Mouse (Mus musculus): ENCODE measurements around the gene Txndc11. TPM values are rescaled to one million over a fixed set of nuclear protein-coding genes. Genes with fewer than 3 reads are reported as not detected.
"Not testable (repeated sequence)": the region's sequence is repeated elsewhere in the genome, so short reads cannot be mapped to it uniquely, and the experiment has no call there.

Txndc11 gene
- polyA plus RNA-seq (2016; fragmentation: Nextera tagmentation; extraction: Ambion mirVana) = 24.0 and 27.0 TPM in 2 replicates

GRCm38 (mm10) chr16:11134348-11135344 lies at the start of gene Txndc11:
Gene Txndc11, minus strand, starts transcription at chr16:11134650.
- H3K27me3 ChIP-seq (ENCODE audit: low read depth, poor library complexity, severe bottlenecking) = no peaks in the 10 kb centered on the region
- H3K4me1 ChIP-seq = peaks cover 30% of the 10 kb centered on the region
- peaks cover 30% of the 10 kb centered on the region for H3K36me3 ChIP-seq
- H3K27ac ChIP-seq (replicated peaks) = peak within 1 kb of the TSS; percentile 93
- H3K9me3 ChIP-seq (replicated peaks) = no peaks in the 10 kb centered on the region
- under 1% methylated on average over 80 of the region's 80 CpGs for WGBS
- peak; percentile 98 for DNase-seq (ENCODE audit: low spot score)
- peak within 1 kb of the TSS; percentile 98 for H3K4me3 ChIP-seq

- no peaks in the 10 kb centered on the region for H3K36me3 ChIP-seq
- no peak for DNase-seq (ENCODE audit: low spot score)
- peaks cover 24% of the 10 kb centered on the region for H3K4me1 ChIP-seq
- 75% methylated on average over 2 of the region's 2 CpGs for WGBS
- peaks cover 14% of the 10 kb centered on the region for H3K27me3 ChIP-seq (ENCODE audit: low read depth, poor library complexity, severe bottlenecking)
- H3K9me3 ChIP-seq (replicated peaks) = peaks cover 5% of the 10 kb centered on the region; the same call in 1 of the 2 replicates
- H3K4me3 ChIP-seq = no peak overlapping the region
- H3K27ac ChIP-seq (replicated peaks) = no peak overlapping the region
Measured at GRCm38 (mm10) chr16:11177404-11177803, 43.0 kb upstream of the Txndc11 start.

GRCm38 (mm10) chr16:11176884-11177244 lies 42.4 kb upstream of the Txndc11 start:
- WGBS = 5% methylated on average over 4 of the region's 4 CpGs
- peak overlapping the region; percentile 92 for H3K27ac ChIP-seq (replicated peaks)
- H3K36me3 ChIP-seq = no peaks in the 10 kb centered on the region

GRCm38 (mm10) chr16:11176208-11176883 lies 41.9 kb upstream of the Txndc11 start, which contains the start of gene Zc3h7a:
Gene Zc3h7a, minus strand, starts transcription at chr16:11176393.
- peak; percentile 90 for DNase-seq (ENCODE audit: low spot score)
- Histone ChIP-seq H3K4me1 (peaks cover 28% of the 10 kb centered on the region), H3K4me3 (peak within 1 kb of the TSS; percentile 91), H3K36me3 (no peaks in the 10 kb centered on the region), H3K27ac (replicated peaks) (peak within 1 kb of the TSS; percentile 92), H3K9me3 (replicated peaks) (peaks cover 5% of the 10 kb centered on the region; the same call in 1 of the 2 replicates), H3K27me3 (ENCODE audit: low read depth, poor library complexity, severe bottlenecking) (peaks cover 14% of the 10 kb centered on the region)
- WGBS = under 1% methylated on average over 57 of the region's 57 CpGs

More at GRCm38 (mm10) chr16:11176884-11177244, 42.4 kb upstream of the Txndc11 start:
- Histone ChIP-seq H3K27me3 (ENCODE audit: low read depth, poor library complexity, severe bottlenecking) (peaks cover 14% of the 10 kb centered on the region), H3K4me1 (peaks cover 26% of the 10 kb centered on the region), H3K9me3 (replicated peaks) (peaks cover 5% of the 10 kb centered on the region; the same call in 1 of the 2 replicates), H3K4me3 (peak overlapping the region; percentile 91)
- DNase-seq (ENCODE audit: low spot score) = no peak

GRCm38 (mm10) chr16:11175489-11176207 lies 41.2 kb upstream of the Txndc11 start:
- DNase-seq (ENCODE audit: low spot score) = peak; percentile 69
- Histone ChIP-seq H3K9me3 (replicated peaks) (peaks cover 5% of the 10 kb centered on the region; the same call in 1 of the 2 replicates), H3K36me3 (no peaks in the 10 kb centered on the region), H3K27me3 (ENCODE audit: low read depth, poor library complexity, severe bottlenecking) (peaks cover 14% of the 10 kb centered on the region), H3K27ac (replicated peaks) (peak overlapping the region; percentile 92), H3K4me1 (peaks cover 28% of the 10 kb centered on the region), H3K4me3 (peak overlapping the region; percentile 91)
- under 1% methylated on average over 72 of the region's 72 CpGs for WGBS

- H3K9me3 ChIP-seq (replicated peaks) = peaks cover 5% of the 10 kb centered on the region; the same call in 1 of the 2 replicates
- H3K27ac ChIP-seq (replicated peaks) = peak overlapping the region; percentile 92
- peaks cover 28% of the 10 kb centered on the region for H3K4me1 ChIP-seq
- no peaks in the 10 kb centered on the region for H3K36me3 ChIP-seq
- peak; percentile 14 for DNase-seq (ENCODE audit: low spot score)
- 19% methylated on average over 9 of the region's 9 CpGs for WGBS
- H3K4me3 ChIP-seq = peak overlapping the region; percentile 91
- peaks cover 14% of the 10 kb centered on the region for H3K27me3 ChIP-seq (ENCODE audit: low read depth, poor library complexity, severe bottlenecking)
Measured at GRCm38 (mm10) chr16:11175100-11175488, 40.6 kb upstream of the Txndc11 start.

GRCm38 (mm10) chr16:11174671-11175081 lies 40.2 kb upstream of the Txndc11 start:
- DNase-seq (ENCODE audit: low spot score) = peak; percentile 66
- peak overlapping the region; percentile 91 for H3K4me3 ChIP-seq
- H3K4me1 ChIP-seq = peaks cover 28% of the 10 kb centered on the region
- WGBS = 12% methylated on average over 10 of the region's 10 CpGs
- H3K27ac ChIP-seq (replicated peaks) = peak overlapping the region; percentile 92
- peaks cover 14% of the 10 kb centered on the region for H3K27me3 ChIP-seq (ENCODE audit: low read depth, poor library complexity, severe bottlenecking)
- H3K36me3 ChIP-seq = no peaks in the 10 kb centered on the region
- peaks cover 5% of the 10 kb centered on the region; the same call in 1 of the 2 replicates for H3K9me3 ChIP-seq (replicated peaks)

GRCm38 (mm10) chr16:11171679-11172078 lies 37.2 kb upstream of the Txndc11 start:
- peaks cover 23% of the 10 kb centered on the region for H3K4me1 ChIP-seq
- DNase-seq (ENCODE audit: low spot score) = no peak
- no peak overlapping the region for H3K27ac ChIP-seq (replicated peaks)
- H3K9me3 ChIP-seq (replicated peaks) = no peaks in the 10 kb centered on the region
- H3K27me3 ChIP-seq (ENCODE audit: low read depth, poor library complexity, severe bottlenecking) = no peaks in the 10 kb centered on the region
- no peaks in the 10 kb centered on the region for H3K36me3 ChIP-seq
- H3K4me3 ChIP-seq = no peak overlapping the region
- WGBS = 93% methylated on average over 6 of the region's 6 CpGs

GRCm38 (mm10) chr16:11166431-11166830 lies 32.0 kb upstream of the Txndc11 start:
- H3K4me3 ChIP-seq = no peak overlapping the region
- H3K27me3 ChIP-seq (ENCODE audit: low read depth, poor library complexity, severe bottlenecking) = no peaks in the 10 kb centered on the region
- no peaks in the 10 kb centered on the region for H3K9me3 ChIP-seq (replicated peaks)
- 89% methylated on average over 2 of the region's 2 CpGs for WGBS
- H3K27ac ChIP-seq (replicated peaks) = no peak overlapping the region
- H3K36me3 ChIP-seq = peaks cover 16% of the 10 kb centered on the region
- no peaks in the 10 kb centered on the region for H3K4me1 ChIP-seq
- DNase-seq (ENCODE audit: low spot score) = no peak

GRCm38 (mm10) chr16:11164695-11165255 lies 30.3 kb upstream of the Txndc11 start:
- Histone ChIP-seq H3K4me3 (no peak overlapping the region), H3K4me1 (no peaks in the 10 kb centered on the region), H3K27ac (replicated peaks) (no peak overlapping the region), H3K27me3 (ENCODE audit: low read depth, poor library complexity, severe bottlenecking) (no peaks in the 10 kb centered on the region), H3K9me3 (replicated peaks) (no peaks in the 10 kb centered on the region), H3K36me3 (peaks cover 30% of the 10 kb centered on the region)
- 87% methylated on average over 3 of the region's 3 CpGs for whole genome bisulfite sequencing
- no peak for DNase-seq (ENCODE audit: low spot score)

GRCm38 (mm10) chr16:11157721-11158120 lies 23.3 kb upstream of the Txndc11 start:
- not testable (repeated sequence) for H3K27ac ChIP-seq (replicated peaks); DNase-seq (ENCODE audit: low spot score); H3K9me3 ChIP-seq (replicated peaks); H3K27me3 ChIP-seq (ENCODE audit: low read depth, poor library complexity, severe bottlenecking); H3K4me1 ChIP-seq; H3K4me3 ChIP-seq
- WGBS = 81% methylated on average over 3 of the region's 3 CpGs
- peaks cover 93% of the 10 kb centered on the region for H3K36me3 ChIP-seq

- DNase-seq (ENCODE audit: low spot score) = no peak
- peaks cover 90% of the 10 kb centered on the region for H3K36me3 ChIP-seq
- H3K27ac ChIP-seq (replicated peaks) = no peak overlapping the region
- no peak overlapping the region for H3K4me3 ChIP-seq
- no peaks in the 10 kb centered on the region for H3K4me1 ChIP-seq
- H3K9me3 ChIP-seq (replicated peaks) = no peaks in the 10 kb centered on the region
- H3K27me3 ChIP-seq (ENCODE audit: low read depth, poor library complexity, severe bottlenecking) = no peaks in the 10 kb centered on the region
Measured at GRCm38 (mm10) chr16:11154500-11154899, 20.1 kb upstream of the Txndc11 start.

Data from midbrain, embryonic 10.5 days (tissue).